Mouse (Mus musculus): ENCODE results near the gene Arhgap24. TPM values are rescaled to one million over a fixed set of nuclear protein-coding genes. Genes with fewer than 3 reads are reported as not detected.

Gene Arhgap24
- polyA plus RNA-seq, 1 experiment from 2014 or later = 14.8 TPM

DNA sequence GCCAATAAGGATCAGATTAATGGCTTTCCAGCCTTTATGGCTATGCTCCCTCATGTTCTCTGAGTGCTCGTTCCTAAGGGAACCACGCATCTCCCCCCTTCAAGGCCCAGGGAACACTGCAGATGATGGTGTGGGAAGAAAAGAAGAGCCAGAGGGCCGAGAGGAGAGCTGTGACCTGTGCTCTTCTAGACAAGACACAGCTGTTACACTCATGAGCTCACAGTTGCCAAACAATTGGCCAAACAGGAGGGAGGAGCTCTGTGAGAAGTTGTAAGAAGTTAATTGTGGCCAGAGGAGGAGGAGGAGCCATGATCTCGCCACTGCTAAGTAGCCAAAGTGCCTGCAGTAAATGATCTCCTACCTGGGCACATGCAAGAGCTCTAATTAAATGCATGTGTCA lies 322.5 kb downstream of the Arhgap24 start:
- ATAC-seq (replicated peaks; ENCODE audit: low FRiP score, low TSS enrichment, low read depth) (no peak), DNase-seq (ENCODE audit: low spot score) (no peak)
- Histone ChIP-seq H3K4me2 (ENCODE audit: low read length) (no peak overlapping the region), H3K27me3 (replicated peaks; ENCODE audit: control insufficient read depth, insufficient read depth, low read length) (no peaks in the 10 kb centered on the region), H3K27ac (ENCODE audit: low read depth) (no peak overlapping the region), H3K4me3 (ENCODE audit: low read depth, low read length) (no peak overlapping the region), H3K4me1 (replicated peaks; ENCODE audit: control insufficient read depth, insufficient read depth, low read length) (no peaks in the 10 kb centered on the region; the same call in 1 of the 2 replicates), H3K9ac (ENCODE audit: low read length) (no peak overlapping the region), H3K9me3 (ENCODE audit: control insufficient read depth, low read length) (no peaks in the 10 kb centered on the region), H3K36me3 (ENCODE audit: control insufficient read depth, insufficient read depth, low read length) (no peaks in the 10 kb centered on the region)
- 49% methylated on average over 4 of the region's 4 CpGs for WGBS

DNA sequence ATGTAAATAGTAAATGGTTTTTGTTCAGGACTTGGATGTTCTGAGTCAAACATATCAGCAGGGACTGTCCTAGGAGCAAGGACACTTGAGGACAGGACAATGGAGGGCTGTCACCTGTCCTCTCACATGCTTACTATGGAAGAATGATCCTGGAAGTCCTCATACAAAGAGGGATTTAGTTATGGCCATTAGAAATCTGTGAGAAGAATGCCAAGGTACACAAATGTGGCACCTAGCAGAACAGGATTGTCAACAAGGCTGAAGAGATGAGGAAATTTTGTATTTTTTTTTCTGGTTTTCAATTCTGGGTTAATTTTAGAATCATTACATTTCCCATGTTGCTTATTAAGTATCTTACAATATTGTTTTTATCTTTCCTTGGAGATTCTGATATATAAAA lies 326.3 kb downstream of the Arhgap24 start:
- no peak overlapping the region for H3K4me2 ChIP-seq (ENCODE audit: low read length)
- H3K36me3 ChIP-seq (ENCODE audit: control insufficient read depth, insufficient read depth, low read length) = no peaks in the 10 kb centered on the region
- no peaks in the 10 kb centered on the region for H3K27me3 ChIP-seq (replicated peaks; ENCODE audit: control insufficient read depth, insufficient read depth, low read length)
- no peak for ATAC-seq (replicated peaks; ENCODE audit: low FRiP score, low TSS enrichment, low read depth)
- H3K4me3 ChIP-seq (ENCODE audit: low read depth, low read length) = no peak overlapping the region
- H3K9me3 ChIP-seq (ENCODE audit: control insufficient read depth, low read length) = no peaks in the 10 kb centered on the region
- no peak overlapping the region for H3K9ac ChIP-seq (ENCODE audit: low read length)
- no peaks in the 10 kb centered on the region; the same call in 1 of the 2 replicates for H3K4me1 ChIP-seq (replicated peaks; ENCODE audit: control insufficient read depth, insufficient read depth, low read length)
- H3K27ac ChIP-seq (ENCODE audit: low read depth) = no peak overlapping the region
- DNase-seq (ENCODE audit: low spot score) = no peak

DNA sequence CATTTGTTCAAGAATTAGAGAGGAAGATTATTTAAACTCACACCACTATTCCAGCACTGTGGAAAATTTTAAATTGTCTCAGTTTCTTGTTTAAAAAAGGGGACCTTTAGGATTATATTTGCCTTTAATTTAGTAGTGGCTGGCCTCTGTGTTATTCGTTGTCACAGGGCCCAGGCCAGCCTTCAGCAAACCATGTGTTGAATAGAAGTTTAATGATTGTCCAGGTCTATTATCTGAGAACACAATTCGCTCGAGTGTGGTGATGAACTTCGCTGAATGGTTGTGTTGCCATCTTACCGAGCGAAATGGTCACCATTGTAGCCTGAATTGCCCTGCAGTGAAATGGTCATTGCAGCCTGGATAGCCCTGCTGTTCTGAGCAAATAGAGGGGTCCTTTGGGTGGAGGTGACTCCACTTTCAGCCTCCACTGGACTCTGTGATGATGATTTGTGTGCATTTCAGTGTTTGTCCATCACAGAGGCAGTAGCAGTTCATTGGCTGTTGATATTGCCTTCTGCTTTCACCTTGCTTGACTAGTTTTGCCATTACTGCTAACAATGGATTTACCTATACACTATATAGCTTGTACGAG lies 329.3 kb downstream of the Arhgap24 start:
- no peak for ATAC-seq (replicated peaks; ENCODE audit: low FRiP score, low TSS enrichment, low read depth)
- no peak for DNase-seq (ENCODE audit: low spot score)
- H3K36me3 ChIP-seq (ENCODE audit: control insufficient read depth, insufficient read depth, low read length) = no peaks in the 10 kb centered on the region
- H3K4me2 ChIP-seq (ENCODE audit: low read length) = no peak overlapping the region
- 67% methylated on average over 7 of the region's 7 CpGs for WGBS
- H3K27ac ChIP-seq (ENCODE audit: low read depth) = no peak overlapping the region
- H3K4me3 ChIP-seq (ENCODE audit: low read depth, low read length) = no peak overlapping the region
- H3K4me1 ChIP-seq (replicated peaks; ENCODE audit: control insufficient read depth, insufficient read depth, low read length) = no peaks in the 10 kb centered on the region; the same call in 1 of the 2 replicates
- no peak overlapping the region for H3K9ac ChIP-seq (ENCODE audit: low read length)
- no peaks in the 10 kb centered on the region for H3K9me3 ChIP-seq (ENCODE audit: control insufficient read depth, low read length)
- no peaks in the 10 kb centered on the region for H3K27me3 ChIP-seq (replicated peaks; ENCODE audit: control insufficient read depth, insufficient read depth, low read length)

DNA sequence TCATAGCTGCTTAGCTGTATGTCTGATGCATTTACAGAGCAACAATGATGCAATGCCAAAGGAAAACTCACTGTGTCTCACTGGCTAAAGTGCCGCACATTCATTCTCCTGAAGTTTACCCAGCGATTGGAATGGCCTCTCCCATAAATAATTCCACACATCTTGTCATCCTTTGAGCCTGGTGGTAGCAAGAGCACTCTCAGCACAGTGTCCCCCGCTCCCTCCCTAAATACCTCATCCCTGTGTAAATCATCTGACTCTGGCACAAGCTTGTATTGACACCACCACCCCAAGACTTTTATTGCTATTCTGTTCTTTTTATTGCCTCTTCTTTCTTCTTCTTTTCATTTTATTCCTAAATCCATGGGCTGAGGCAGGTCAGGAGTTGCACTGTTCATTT lies 332.1 kb downstream of the Arhgap24 start:
- 33% methylated on average over 3 of the region's 3 CpGs for WGBS
- Histone ChIP-seq H3K4me1 (replicated peaks; ENCODE audit: control insufficient read depth, insufficient read depth, low read length) (no peaks in the 10 kb centered on the region; the same call in 1 of the 2 replicates), H3K27ac (ENCODE audit: low read depth) (no peak overlapping the region), H3K9ac (ENCODE audit: low read length) (no peak overlapping the region), H3K4me3 (ENCODE audit: low read depth, low read length) (no peak overlapping the region), H3K4me2 (ENCODE audit: low read length) (no peak overlapping the region), H3K27me3 (replicated peaks; ENCODE audit: control insufficient read depth, insufficient read depth, low read length) (no peaks in the 10 kb centered on the region), H3K9me3 (ENCODE audit: control insufficient read depth, low read length) (no peaks in the 10 kb centered on the region), H3K36me3 (ENCODE audit: control insufficient read depth, insufficient read depth, low read length) (no peaks in the 10 kb centered on the region)
- no peak for DNase-seq (ENCODE audit: low spot score)
- no peak for ATAC-seq (replicated peaks; ENCODE audit: low FRiP score, low TSS enrichment, low read depth)

DNA sequence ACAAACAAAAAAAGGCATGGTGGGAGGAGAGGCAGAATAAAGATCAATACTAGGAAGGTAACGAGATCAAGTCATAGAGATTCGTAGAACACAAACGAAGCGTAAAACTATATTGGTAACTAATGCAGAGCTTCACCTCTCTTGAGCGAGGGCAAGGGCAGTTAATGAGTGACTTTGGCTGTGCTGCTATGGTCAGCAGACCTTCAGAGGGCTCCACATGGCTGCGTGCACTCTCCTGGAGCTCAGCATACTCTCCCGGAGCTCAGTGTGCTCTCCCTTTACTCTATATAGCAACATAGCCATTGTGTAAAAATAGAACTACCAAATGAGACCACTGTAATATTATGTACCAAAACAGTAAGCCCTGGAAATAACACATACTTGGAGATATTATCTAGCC lies 336.4 kb downstream of the Arhgap24 start:
- ATAC-seq (replicated peaks; ENCODE audit: low FRiP score, low TSS enrichment, low read depth) = 0 out of 2 replicates have a peak, but pooled peaks have one; percentile 62
- no peak overlapping the region for H3K4me3 ChIP-seq (ENCODE audit: low read depth, low read length)
- 60% methylated on average over 7 of the region's 7 CpGs for WGBS

DNA sequence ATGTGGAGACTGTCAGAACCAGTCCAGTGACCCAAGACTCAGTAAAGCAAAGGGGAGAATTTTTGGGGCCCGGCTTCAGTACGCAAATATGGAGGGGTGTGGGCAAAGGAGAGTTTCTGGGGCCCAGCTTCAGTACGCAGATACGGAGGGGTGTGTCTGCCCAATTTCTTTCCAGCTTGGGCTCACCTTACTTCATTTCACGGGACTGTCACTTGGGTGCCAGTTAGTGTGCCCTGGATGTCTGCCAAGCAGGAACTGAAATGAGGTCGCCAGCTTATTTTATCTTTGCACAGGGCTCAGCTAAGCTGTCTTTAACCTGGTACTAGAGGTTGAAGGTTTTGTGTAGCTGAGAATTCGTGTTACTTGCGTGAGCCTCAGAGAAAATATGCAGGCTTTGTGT lies 344.3 kb downstream of the Arhgap24 start:
- 78% methylated on average over 8 of the region's 8 CpGs for WGBS
- no peak for ATAC-seq (replicated peaks; ENCODE audit: low FRiP score, low TSS enrichment, low read depth)

More for the DNA sequence above, 336.4 kb downstream of the Arhgap24 start:
- Histone ChIP-seq H3K27me3 (replicated peaks; ENCODE audit: control insufficient read depth, insufficient read depth, low read length) (no peaks in the 10 kb centered on the region), H3K9me3 (ENCODE audit: control insufficient read depth, low read length) (no peaks in the 10 kb centered on the region), H3K4me2 (ENCODE audit: low read length) (no peak overlapping the region), H3K4me1 (replicated peaks; ENCODE audit: control insufficient read depth, insufficient read depth, low read length) (no peaks in the 10 kb centered on the region; the same call in 1 of the 2 replicates), H3K27ac (ENCODE audit: low read depth) (no peak overlapping the region), H3K9ac (ENCODE audit: low read length) (no peak overlapping the region), H3K36me3 (ENCODE audit: control insufficient read depth, insufficient read depth, low read length) (no peaks in the 10 kb centered on the region)
- no peak for DNase-seq (ENCODE audit: low spot score)

DNA sequence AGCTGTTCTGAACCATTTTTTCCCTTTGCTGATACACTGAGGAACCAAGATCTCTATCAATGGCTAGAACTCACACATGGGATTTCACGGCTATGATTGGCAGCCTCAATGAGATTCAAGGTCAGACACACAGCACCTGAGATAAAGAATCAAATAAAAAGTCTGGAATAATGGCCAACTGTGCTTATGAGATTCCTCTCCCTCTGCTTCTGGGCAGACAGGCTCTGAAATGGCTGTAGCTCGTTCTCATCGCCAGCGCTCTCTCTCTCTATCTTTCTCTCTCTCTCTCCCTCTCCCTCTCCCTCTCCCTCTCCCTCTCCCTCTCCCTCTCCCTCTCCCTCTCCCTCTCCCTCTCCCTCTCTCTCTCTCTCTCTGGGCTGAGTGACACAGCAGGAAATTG lies 357.9 kb downstream of the Arhgap24 start:
- no peak for DNase-seq (ENCODE audit: low spot score)
- Histone ChIP-seq H3K27ac (ENCODE audit: low read depth) (no peak overlapping the region), H3K27me3 (replicated peaks; ENCODE audit: control insufficient read depth, insufficient read depth, low read length) (no peaks in the 10 kb centered on the region), H3K4me2 (ENCODE audit: low read length) (no peak overlapping the region), H3K9me3 (ENCODE audit: control insufficient read depth, low read length) (no peaks in the 10 kb centered on the region), H3K9ac (ENCODE audit: low read length) (no peak overlapping the region), H3K36me3 (ENCODE audit: control insufficient read depth, insufficient read depth, low read length) (no peaks in the 10 kb centered on the region), H3K4me1 (replicated peaks; ENCODE audit: control insufficient read depth, insufficient read depth, low read length) (no peaks in the 10 kb centered on the region), H3K4me3 (ENCODE audit: low read depth, low read length) (no peak overlapping the region)
- WGBS = 60% methylated on average over 4 of the region's 4 CpGs
- no peak for ATAC-seq (replicated peaks; ENCODE audit: low FRiP score, low TSS enrichment, low read depth)

More for the DNA sequence above, 344.3 kb downstream of the Arhgap24 start:
- Histone ChIP-seq H3K4me2 (ENCODE audit: low read length) (no peak overlapping the region), H3K9me3 (ENCODE audit: control insufficient read depth, low read length) (no peaks in the 10 kb centered on the region), H3K9ac (ENCODE audit: low read length) (no peak overlapping the region), H3K27me3 (replicated peaks; ENCODE audit: control insufficient read depth, insufficient read depth, low read length) (no peaks in the 10 kb centered on the region), H3K36me3 (ENCODE audit: control insufficient read depth, insufficient read depth, low read length) (no peaks in the 10 kb centered on the region), H3K27ac (ENCODE audit: low read depth) (no peak overlapping the region), H3K4me3 (ENCODE audit: low read depth, low read length) (no peak overlapping the region), H3K4me1 (replicated peaks; ENCODE audit: control insufficient read depth, insufficient read depth, low read length) (no peaks in the 10 kb centered on the region)
- DNase-seq (ENCODE audit: low spot score) = no peak

DNA sequence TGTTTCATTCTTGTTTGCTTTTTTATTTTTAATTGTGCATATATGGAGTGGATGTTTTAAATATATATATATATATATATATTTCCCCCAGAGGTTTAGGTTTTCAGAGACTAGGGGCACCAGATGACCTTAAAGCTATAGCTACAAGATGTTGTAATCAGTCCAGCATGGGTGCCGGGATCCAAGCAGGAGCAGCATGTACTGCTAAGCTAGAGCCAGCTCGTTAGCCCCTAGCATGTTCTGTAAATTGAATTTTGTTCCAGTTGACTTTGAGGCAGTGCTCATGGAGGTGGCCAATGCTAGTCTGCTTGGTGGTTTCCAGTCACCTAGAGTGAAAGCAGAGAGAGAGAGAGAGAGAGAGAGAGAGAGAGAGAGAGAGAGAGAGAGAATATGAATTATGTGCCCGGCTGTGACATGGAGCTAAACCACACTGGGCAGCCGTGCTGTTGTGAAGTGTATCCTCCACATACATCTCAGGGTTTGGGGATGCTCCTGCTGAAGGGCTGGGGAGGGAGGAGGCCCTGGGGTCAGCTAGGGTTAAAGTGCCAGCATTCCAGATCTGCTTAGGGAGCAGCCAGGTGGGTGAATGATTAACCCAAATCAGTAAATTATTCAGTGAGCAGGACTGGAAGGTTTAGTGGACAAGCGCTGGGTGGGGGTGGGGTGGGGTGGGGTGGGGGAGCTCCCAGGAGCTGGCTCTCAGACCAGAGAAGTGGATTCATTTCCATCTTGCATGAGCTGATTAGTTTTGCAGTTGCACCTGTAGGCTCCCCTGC lies 362.9 kb downstream of the Arhgap24 start:
- ATAC-seq (replicated peaks; ENCODE audit: low FRiP score, low TSS enrichment, low read depth) (peak; percentile 76), DNase-seq (ENCODE audit: low spot score) (no peak)
- H3K9me3 ChIP-seq (ENCODE audit: control insufficient read depth, low read length) = no peaks in the 10 kb centered on the region
- WGBS = 35% methylated on average over 5 of the region's 5 CpGs
- H3K36me3 ChIP-seq (ENCODE audit: control insufficient read depth, insufficient read depth, low read length) = no peaks in the 10 kb centered on the region
- no peaks in the 10 kb centered on the region for H3K27me3 ChIP-seq (replicated peaks; ENCODE audit: control insufficient read depth, insufficient read depth, low read length)
- H3K4me1 ChIP-seq (replicated peaks; ENCODE audit: control insufficient read depth, insufficient read depth, low read length) = peaks cover 3% of the 10 kb centered on the region; the same call in 1 of the 2 replicates
- H3K4me3 ChIP-seq (ENCODE audit: low read depth, low read length) = no peak overlapping the region
- H3K27ac ChIP-seq (ENCODE audit: low read depth) = no peak overlapping the region
- no peak overlapping the region for H3K9ac ChIP-seq (ENCODE audit: low read length)
- peak overlapping the region; percentile 61; the same call in 1 of the 2 replicates for H3K4me2 ChIP-seq (ENCODE audit: low read length)
